In genomic region chr10:119238985-119239631, GRCm38 (mm10) we compare ENCODE assay signal across 8 mouse cellular contexts. TPM values are rescaled to one million over a fixed set of nuclear protein-coding genes. Genes with fewer than 3 reads are reported as not detected.
DNase-seq lines count a peak whose midpoint lies in the region; TF ChIP-seq lines count a peak whose summit lies in the region.

No protein-coding gene starts in this region.

- intact Hi-C loops in heart, postnatal 25 days (cut with DNase I) = no loop called here

- TF ChIP-seq CTCF in ES-Bruce4 (IDR thresholded peaks at IDR 0.05; ENCODE audit: low read depth, low read length) = no peak
- no peak for TF ChIP-seq CTCF in bone marrow, adult 2 months (IDR thresholded peaks at IDR 0.05; ENCODE audit: control insufficient read depth, insufficient read depth, low read length)

- H3K9ac ChIP-seq in ES-Bruce4 (ENCODE audit: low read depth, poor library complexity, severe bottlenecking) = peak overlapping the region; percentile 98

- H3K4me1 ChIP-seq in ES-Bruce4 (ENCODE audit: control insufficient read depth, insufficient read depth, low read length) = peaks cover 5% of the 10 kb centered on the region
- peaks cover 1% of the 10 kb centered on the region; the same call in 1 of the 2 replicates for H3K4me1 ChIP-seq in bone marrow, adult 2 months (ENCODE audit: control insufficient read depth, insufficient read depth, low read length)
- peaks cover 22% of the 10 kb centered on the region for H3K4me1 ChIP-seq in forebrain, embryonic 10.5 days

- peak; percentile 62 for DNase-seq in forebrain, embryonic 10.5 days (ENCODE audit: extremely low spot score, low spot score)
- peak; percentile 9 for DNase-seq in heart, postnatal 25 days (ENCODE audit: low spot score)
- DNase-seq in layer of hippocampus, postnatal 10 days (ENCODE audit: low spot score in 2 of 2) = peak; percentile 61 to 62
- DNase-seq in lung, postnatal 25 days (ENCODE audit: low spot score) = peak; percentile 23
- peak; percentile 53 for DNase-seq in retina, embryonic 14.5 days (ENCODE audit: low spot score)
- peak; percentile 56 for DNase-seq in urinary bladder, adult 2 months (ENCODE audit: low spot score)

- peaks cover 4% of the 10 kb centered on the region for H3K36me3 ChIP-seq in ES-Bruce4 (ENCODE audit: control insufficient read depth, insufficient read depth, low read length, poor library complexity, severe bottlenecking)
- H3K36me3 ChIP-seq in forebrain, embryonic 10.5 days (replicated peaks) = peaks cover 35% of the 10 kb centered on the region

- no peaks in the 10 kb centered on the region for H3K9me3 ChIP-seq in ES-Bruce4 (replicated peaks; ENCODE audit: control insufficient read depth, insufficient read depth, low read length, poor library complexity, severe bottlenecking)
- 0 out of 2 replicates have a peak, but pooled peaks cover 6% of the 10 kb centered on the region for H3K9me3 ChIP-seq in forebrain, embryonic 10.5 days

- no peaks in the 10 kb centered on the region for H3K27me3 ChIP-seq in ES-Bruce4 (ENCODE audit: control insufficient read depth, insufficient read depth, low read length, poor library complexity, severe bottlenecking)
- H3K27me3 ChIP-seq in forebrain, embryonic 10.5 days (ENCODE audit: poor library complexity, severe bottlenecking) = no peaks in the 10 kb centered on the region

- TF ChIP-seq POLR2A in ES-Bruce4 (IDR thresholded peaks at IDR 0.05; ENCODE audit: insufficient read depth, low read length) = no peak
- TF ChIP-seq POLR2A in bone marrow, adult 2 months (IDR thresholded peaks at IDR 0.05; ENCODE audit: borderline replicate concordance, control insufficient read depth, low read depth, low read length) = no peak

- under 1% methylated on average over 53 of the region's 54 CpGs for WGBS in bone marrow, adult 2 months
- WGBS in forebrain, embryonic 10.5 days = under 1% methylated on average over 48 of the region's 54 CpGs

- TF ChIP-seq EP300 in ES-Bruce4 (IDR thresholded peaks at IDR 0.05; ENCODE audit: insufficient read depth, low read depth, low read length) = no peak

- peak overlapping the region; percentile 99 for H3K4me3 ChIP-seq in ES-Bruce4 (ENCODE audit: low read depth, low read length)
- peak overlapping the region; percentile 83 for H3K4me3 ChIP-seq in bone marrow, adult 2 months (replicated peaks; ENCODE audit: control insufficient read depth, low read depth, low read length)
- H3K4me3 ChIP-seq in forebrain, embryonic 10.5 days = peak overlapping the region; percentile 91

- peak overlapping the region; percentile 82 for H3K27ac ChIP-seq in ES-Bruce4 (ENCODE audit: insufficient read depth, low read length)
- H3K27ac ChIP-seq in bone marrow, adult 2 months (ENCODE audit: control insufficient read depth, insufficient read depth, low read depth, low read length, poor library complexity) = peak overlapping the region; percentile 85
- H3K27ac ChIP-seq in forebrain, embryonic 10.5 days = peak overlapping the region; percentile 99

RNA-seq across cellular contexts. Expression of gene Cand1, which starts 0.7 kb away (rescaled TPM):
- 146 and 170 TPM in 2 replicates for polyA plus RNA-seq in ES-Bruce4 (2011; ENCODE audit: insufficient read depth, insufficient read length, low read depth, missing spikeins)
- 8.3 and 17.2 TPM in 2 replicates for polyA plus RNA-seq in bone marrow, adult 2 months (2011; ENCODE audit: insufficient read depth, insufficient read length, low replicate concordance, missing spikeins)
- polyA plus RNA-seq in forebrain, embryonic 10.5 days (2016; fragmentation: Nextera tagmentation; extraction: Ambion mirVana) = 87.0 and 99.9 TPM in 2 replicates
- total RNA-seq in heart, postnatal 25 days (2021) = 10 to 100 TPM; 35.6 to 42.8 TPM
- 100 to 1,000 TPM; 130 to 139 TPM for total RNA-seq in layer of hippocampus, postnatal 10 days (2021)
- 23.7 and 31.6 TPM in 2 replicates for polyA plus RNA-seq in urinary bladder, adult 2 months (2012; rRNA removed)

Comparison
In these comparisons a context has a peak if more than half of its experiments do, and no peak if none do; other contexts are left out.
1. Peak in every context shown above with its lines: DNase-seq, H3K4me3 ChIP-seq and H3K27ac ChIP-seq.
2. DNase-seq: peak in every context shown above with its lines; median percentile 62 in forebrain, embryonic 10.5 days; 62 in layer of hippocampus, postnatal 10 days; 56 in urinary bladder, adult 2 months; 53 in retina, embryonic 14.5 days; 23 in lung, postnatal 25 days; 9 in heart, postnatal 25 days.